Mouse (Mus musculus) MEL (cell line): ENCODE results near the gene D130043K22Rik. TPM values are rescaled to one million over a fixed set of nuclear protein-coding genes. Genes with fewer than 3 reads are reported as not detected.
A peak's percentile ranks its signal among the peaks of the same experiment; 100 is the strongest.

Experiments
- DNase-seq: peaks from one replicate; pipeline ENCODE4 v3.0.0; 2011; ENCODE audit warnings: low read depth, low spot score
- H3K27ac ChIP-seq: 2 replicates; pipeline ENCODE4 v1.5.1; 2012; ENCODE audit warnings: low read depth, mild to moderate bottlenecking, control low read depth, low read length, moderate library complexity; ENCODE audit not compliant: control insufficient read depth
- H3K27me3 ChIP-seq, 2 experiments: fragments of 150-350 bp in 1 of 2; sonication (generic) in 1 of 2; 2 replicates each; pipeline ENCODE4 v1.6.1; 2012; ENCODE audit warnings: low read length in 2 of 2, mild to moderate bottlenecking in 2 of 2, improper control_type of control experiment in 1 of 2, moderate library complexity in 1 of 2; ENCODE audit not compliant: insufficient read depth in 2 of 2, control insufficient read depth in 1 of 2
- H3K36me3 ChIP-seq, 2 experiments: 2 replicates each; pipeline ENCODE4 v1.6.1; 2012 to 2014; ENCODE audit warnings: low read length in 2 of 2, improper control_type of control experiment in 1 of 2, inconsistent platforms in 1 of 2, mild to moderate bottlenecking in 1 of 2; ENCODE audit not compliant: insufficient read depth in 2 of 2, control insufficient read depth in 1 of 2
- H3K4me1 ChIP-seq, 2 experiments: fragments of 150-350 bp in 1 of 2; sonication (generic) in 1 of 2; 2 replicates each; pipeline ENCODE4 v1.6.1; 2012; ENCODE audit warnings: low read length in 2 of 2, improper control_type of control experiment in 1 of 2, mild to moderate bottlenecking in 1 of 2; ENCODE audit not compliant: insufficient read depth in 2 of 2, control insufficient read depth in 1 of 2
- H3K4me3 ChIP-seq, 2 experiments: fragments of 150-350 bp in 1 of 2; sonication (generic) in 1 of 2; 2 replicates each; pipeline ENCODE4 v1.5.1; 2012; ENCODE audit warnings: low read depth in 2 of 2, low read length in 2 of 2, mild to moderate bottlenecking in 2 of 2, moderate library complexity in 2 of 2, control low read depth in 1 of 2, improper control_type of control experiment in 1 of 2; ENCODE audit not compliant: control insufficient read depth in 1 of 2, insufficient read depth in 1 of 2
- H3K79me2 ChIP-seq: 2 replicates; pipeline ENCODE4 v1.6.1; 2012; ENCODE audit warnings: mild to moderate bottlenecking, low read length, moderate library complexity; ENCODE audit not compliant: control insufficient read depth, poor library complexity, insufficient read depth
- H3K9ac ChIP-seq: 2 replicates; pipeline ENCODE4 v1.6.1; 2012; ENCODE audit warnings: low read depth, mild to moderate bottlenecking, control low read depth, low read length, moderate library complexity; ENCODE audit not compliant: control insufficient read depth, poor library complexity, severe bottlenecking
- H3K9me3 ChIP-seq: fragments of 150-350 bp; sonication (generic); replicated peaks from 2 replicates; pipeline ENCODE4 v1.6.1; 2012; ENCODE audit warnings: mild to moderate bottlenecking, low read length, improper control_type of control experiment, moderate library complexity; ENCODE audit not compliant: insufficient read depth
- BHLHE40 ChIP-seq: IDR thresholded peaks from 2 replicates; pipeline ENCODE4 v1.6.1; 2012; ENCODE audit warnings: low read depth, mild to moderate bottlenecking, inconsistent platforms, low read length, improper control_type of control experiment, borderline replicate concordance
- CHD1 ChIP-seq: IDR thresholded peaks from 2 replicates; pipeline ENCODE4 v1.6.1; 2012; ENCODE audit warnings: low read depth, mild to moderate bottlenecking, inconsistent platforms, low read length, improper control_type of control experiment
- CHD2 ChIP-seq: IDR thresholded peaks from 2 replicates; pipeline ENCODE4 v1.6.1; 2011; ENCODE audit warnings: low read length, improper control_type of control experiment
- CTCF ChIP-seq, 3 experiments: IDR thresholded peaks in 2 of 3; conservative IDR thresholded peaks in 1 of 3; 2 replicates each; pipeline ENCODE4 v1.5.1; 2011 to 2012; ENCODE audit warnings: low read length in 3 of 3, low read depth in 2 of 3, mild to moderate bottlenecking in 2 of 3, improper control_type of control experiment in 1 of 3, inconsistent platforms in 1 of 3, mixed read lengths in 1 of 3, moderate library complexity in 1 of 3; ENCODE audit not compliant: control insufficient read depth in 1 of 3, insufficient read depth in 1 of 3, poor library complexity in 1 of 3, severe bottlenecking in 1 of 3
- ELF1 ChIP-seq: IDR thresholded peaks from 2 replicates; pipeline ENCODE4 v1.6.1; 2014; ENCODE audit warnings: low read depth, mild to moderate bottlenecking, inconsistent platforms, low read length, improper control_type of control experiment, moderate library complexity
- EP300 ChIP-seq, 2 experiments: IDR thresholded peaks; 2 replicates each; pipeline ENCODE4 v1.6.1; 2011; ENCODE audit warnings: improper control_type of control experiment in 2 of 2, low read length in 2 of 2, low read depth in 1 of 2, mild to moderate bottlenecking in 1 of 2
- KAT2A ChIP-seq: conservative IDR thresholded peaks from 2 replicates; pipeline ENCODE4 v1.6.1; 2012; ENCODE audit warnings: low read depth, low read length, improper control_type of control experiment, inconsistent platforms
- MAX ChIP-seq: IDR thresholded peaks from 2 replicates; pipeline ENCODE4 v1.6.1; 2011; ENCODE audit warnings: low read length, improper control_type of control experiment
- MYC ChIP-seq: IDR thresholded peaks from 2 replicates; pipeline ENCODE4 v1.6.1; 2011; ENCODE audit warnings: low read depth, mild to moderate bottlenecking, low read length, improper control_type of control experiment, moderate library complexity
- POLR2AphosphoS2 ChIP-seq: IDR thresholded peaks from 2 replicates; pipeline ENCODE4 v1.6.1; 2011; ENCODE audit warnings: low read length, improper control_type of control experiment
- RAD21 ChIP-seq: IDR thresholded peaks from 2 replicates; pipeline ENCODE4 v1.6.1; 2011; ENCODE audit warnings: mild to moderate bottlenecking, low read depth, low read length, improper control_type of control experiment
- RCOR1 ChIP-seq: IDR thresholded peaks from 2 replicates; pipeline ENCODE4 v1.6.1; 2012; ENCODE audit warnings: low read depth, mild to moderate bottlenecking, inconsistent platforms, low read length, improper control_type of control experiment
- SIN3A ChIP-seq: IDR thresholded peaks from 2 replicates; pipeline ENCODE4 v1.6.1; 2012; ENCODE audit warnings: low read length, improper control_type of control experiment, inconsistent platforms
- SMC3 ChIP-seq: IDR thresholded peaks from 2 replicates; pipeline ENCODE4 v1.6.1; 2011; ENCODE audit warnings: low read depth, low read length, improper control_type of control experiment
- TAL1 ChIP-seq: IDR thresholded peaks from 2 replicates; pipeline ENCODE4 v1.6.1; 2012; ENCODE audit warnings: mild to moderate bottlenecking, inconsistent platforms, low read length, moderate library complexity, mixed read lengths
- TCF12 ChIP-seq: IDR thresholded peaks from 2 replicates; pipeline ENCODE4 v1.6.1; 2014; ENCODE audit warnings: low read depth, mild to moderate bottlenecking, inconsistent platforms, low read length, improper control_type of control experiment, moderate library complexity
- UBTF ChIP-seq: IDR thresholded peaks from 2 replicates; pipeline ENCODE4 v1.6.1; 2012; ENCODE audit warnings: low read depth, mild to moderate bottlenecking, inconsistent platforms, low read length, improper control_type of control experiment, moderate library complexity, borderline replicate concordance; ENCODE audit not compliant: insufficient read depth
- USF2 ChIP-seq, 2 experiments: IDR thresholded peaks; 2 replicates each; pipeline ENCODE4 v1.6.1; 2011 to 2012; ENCODE audit warnings: improper control_type of control experiment in 2 of 2, low read length in 2 of 2, borderline replicate concordance in 1 of 2, inconsistent platforms in 1 of 2, low read depth in 1 of 2, mild to moderate bottlenecking in 1 of 2; ENCODE audit not compliant: insufficient read depth in 1 of 2
- ZMIZ1 ChIP-seq: IDR thresholded peaks from 2 replicates; pipeline ENCODE4 v1.6.1; 2012; ENCODE audit warnings: low read depth, mild to moderate bottlenecking, inconsistent platforms, low read length, improper control_type of control experiment, moderate library complexity
- ZNF384 ChIP-seq: IDR thresholded peaks from 2 replicates; pipeline ENCODE4 v1.6.1; 2012; ENCODE audit warnings: low read depth, mild to moderate bottlenecking, inconsistent platforms, low read length, improper control_type of control experiment
- polyA plus RNA-seq, 2 experiments: library from polyadenylated mRNA; stranded (reverse) in 1 of 2; unstranded in 1 of 2; fragments of >175 nt in 1 of 2; fragments of >200 nt in 1 of 2; gene quantifications; 2 replicates each; pipeline versions ENCODE4 v1.2.1 to v1.2.4; 2012; ENCODE audit warnings: low replicate concordance in 2 of 2, low read depth in 1 of 2; ENCODE audit not compliant: insufficient read length in 2 of 2, insufficient read depth in 1 of 2, missing spikeins in 1 of 2
- total RNA-seq: library from RNA; depleted of rRNA; stranded (reverse); fragments of 300-350 nt; gene quantifications from 2 replicates; pipeline ENCODE4 v1.2.3, GENCODE M21; 2012

Gene D130043K22Rik
- total and polyA plus RNA-seq, 3 experiments = not detected

DNA sequence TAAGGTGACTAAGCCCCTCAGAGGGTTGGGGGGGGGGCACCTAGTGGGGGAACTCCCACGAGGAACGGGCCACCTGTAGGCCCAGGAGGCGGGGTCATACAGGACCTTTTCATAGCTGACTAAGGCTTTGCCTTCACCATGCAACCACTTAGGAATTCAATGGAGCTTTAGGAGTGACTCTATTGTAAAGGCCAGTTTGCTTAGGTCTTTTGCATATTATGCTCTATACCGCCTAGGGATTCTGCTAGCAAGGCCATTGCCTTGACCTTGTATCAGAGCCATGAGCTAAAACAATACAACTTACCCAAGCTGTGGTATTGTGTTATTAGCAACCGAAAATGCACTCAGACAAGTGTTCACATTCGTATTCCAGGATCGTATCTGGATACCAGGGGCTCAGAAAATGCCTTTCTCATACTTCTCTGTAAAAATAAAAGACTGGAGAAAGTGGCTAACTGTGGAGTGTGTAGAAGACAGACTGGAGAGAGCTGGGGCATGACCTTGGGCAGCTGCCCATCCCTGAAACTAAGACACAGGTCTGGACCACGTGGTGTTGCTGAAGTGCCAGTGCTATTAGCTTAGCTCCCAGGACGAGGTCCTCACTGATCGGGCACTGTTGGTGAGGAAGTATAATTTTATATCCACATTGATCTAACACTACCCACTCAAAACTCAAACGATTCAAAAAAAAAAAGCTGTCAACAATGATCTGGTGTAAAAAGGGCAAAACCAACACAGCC is 62.1 kb downstream of the D130043K22Rik start:
- H3K27me3 ChIP-seq = peaks cover 0 to 4% of the 10 kb centered on the region in 2 experiments; a peak in 3 of 4 replicates
- TF ChIP-seq ZNF384 = no peak
- TF ChIP-seq BHLHE40 = no peak
- no peak for TF ChIP-seq USF2 (IDR thresholded peaks at IDR 0.05; ENCODE audit: borderline replicate concordance in 1 of 2, insufficient read depth in 1 of 2, low read depth in 1 of 2, low read length in 2 of 2)
- no peak for TF ChIP-seq ELF1
- no peak for TF ChIP-seq POLR2AphosphoS2
- TF ChIP-seq EP300 (IDR thresholded peaks at IDR 0.05; ENCODE audit: low read depth in 1 of 2, low read length in 2 of 2) = no peak
- no peak for TF ChIP-seq CHD2
- TF ChIP-seq ZMIZ1 = no peak
- TF ChIP-seq TAL1 = no peak
- no peak for TF ChIP-seq MYC

DNA sequence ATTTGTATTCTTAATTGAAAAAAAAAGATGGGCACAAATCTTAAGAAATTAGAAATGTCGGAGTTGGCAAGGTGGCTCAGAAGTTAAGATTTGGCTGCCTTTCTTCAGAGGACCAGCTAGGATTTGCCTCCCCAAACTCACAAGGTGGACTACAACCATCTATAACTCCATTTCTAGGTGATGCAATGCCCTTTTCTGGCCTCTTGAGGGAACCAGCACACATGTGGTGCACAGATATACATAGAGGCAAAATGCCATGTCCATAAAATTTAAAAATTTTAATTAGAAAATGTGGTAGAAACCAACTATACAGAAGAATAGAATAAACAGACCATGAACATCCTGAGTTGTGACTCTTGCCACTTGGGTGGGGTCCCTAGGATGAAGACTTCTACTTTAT is 64.2 kb downstream of the D130043K22Rik start:
- DNase-seq = peak; percentile 13
- Histone ChIP-seq H3K4me3 (no peak overlapping the region), H3K36me3 (no peaks in the 10 kb centered on the region), H3K4me1 (no peaks in the 10 kb centered on the region), H3K27ac (no peak overlapping the region), H3K27me3 (peaks cover 5% of the 10 kb centered on the region in 2 experiments; a peak in 3 of 4 replicates), H3K9me3 (no peaks in the 10 kb centered on the region), H3K79me2 (no peaks in the 10 kb centered on the region), H3K9ac (no peak overlapping the region)
- TF ChIP-seq RCOR1 (no peak), MYC (no peak), EP300 (IDR thresholded peaks at IDR 0.05; ENCODE audit: low read depth in 1 of 2, low read length in 2 of 2) (no peak), TCF12 (no peak), ELF1 (no peak), CHD1 (no peak), RAD21 (peak; percentile 35), MAX (no peak), UBTF (no peak), TAL1 (no peak), SIN3A (no peak), CTCF (IDR thresholded peaks at IDR 0.05 in 2 of 3, conservative IDR thresholded peaks at IDR 0.05 in 1 of 3; ENCODE audit: control insufficient read depth in 1 of 3, insufficient read depth in 1 of 3, low read depth in 2 of 3, low read length in 3 of 3, poor library complexity in 1 of 3, severe bottlenecking in 1 of 3) (peak in 1 of 3 experiments; percentile 44; a peak in 2 of 6 replicates), KAT2A (no peak), SMC3 (peak; percentile 35; the same call in 1 of the 2 replicates)

More for the DNA sequence above, 62.1 kb downstream of the D130043K22Rik start:
- Histone ChIP-seq H3K4me3 (no peak overlapping the region), H3K4me1 (no peaks in the 10 kb centered on the region), H3K9ac (no peak overlapping the region), H3K36me3 (no peaks in the 10 kb centered on the region), H3K79me2 (no peaks in the 10 kb centered on the region), H3K9me3 (no peaks in the 10 kb centered on the region), H3K27ac (no peak overlapping the region)
- DNase-seq = no peak
